Mouse (Mus musculus) embryo, embryonic 10 days (tissue): Measurements from ENCODE around the gene Bcl2.
A peak's percentile ranks its signal among the peaks of the same experiment; 100 is the strongest.
"Not testable (repeated sequence)": the region's sequence is repeated elsewhere in the genome, so short reads cannot be mapped to it uniquely, and the experiment has no call there.

Source experiments
- DNase-seq: peaks from one replicate; pipeline ENCODE4 v3.0.0-alpha.2; 2015; ENCODE audit warnings: low spot score

The Bcl2 gene

DNA sequence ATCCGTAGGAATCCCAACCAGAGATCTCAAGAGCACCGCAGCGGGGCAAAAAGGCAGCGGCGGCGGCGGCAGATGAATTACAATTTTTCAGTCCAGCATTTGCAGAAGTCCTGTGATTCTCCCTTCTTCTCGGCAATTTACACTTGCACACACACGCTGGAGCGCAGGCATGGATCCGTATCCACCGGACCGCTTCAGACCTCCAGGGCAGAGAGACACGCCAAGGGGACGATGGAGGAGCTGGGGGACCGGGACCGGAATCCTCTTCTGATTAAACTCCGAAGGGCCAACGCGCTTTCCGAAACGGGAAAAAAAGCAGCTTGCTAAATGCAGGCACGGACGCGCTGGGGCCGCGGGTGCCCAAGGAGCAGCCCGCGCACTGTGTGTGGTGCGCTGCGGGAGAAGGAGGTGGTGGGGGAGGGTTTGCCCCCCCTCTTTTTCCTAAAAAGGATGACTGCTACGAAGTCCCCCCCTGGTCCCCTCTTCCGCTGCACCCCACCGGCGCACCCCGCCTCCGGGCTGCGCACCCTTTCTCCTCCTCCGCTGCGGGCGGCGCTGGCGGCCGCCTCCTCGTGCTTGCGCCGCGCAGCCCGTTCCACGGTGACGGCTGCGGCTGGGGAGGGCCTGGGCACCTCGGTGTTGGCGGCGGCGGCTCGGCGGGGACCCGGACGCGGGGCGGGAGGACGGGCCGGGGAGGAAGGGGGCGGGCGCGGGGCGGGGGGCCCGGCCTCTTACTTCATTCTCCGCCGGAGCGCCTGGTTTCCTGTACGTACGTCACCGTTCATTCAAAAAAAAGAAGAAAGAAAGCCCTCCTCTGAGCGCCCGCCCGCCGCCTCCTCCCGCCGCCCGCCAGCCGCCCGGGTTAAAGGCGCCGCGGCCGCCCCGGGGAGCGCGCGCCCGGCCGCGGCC is at the start of gene Bcl2:
Bcl2 (minus strand) TSS at position 654 of the 909 bp plus-strand sequence.
- peak; percentile 77 for DNase-seq

GRCm38 (mm10) chr1:106760750-106761149 is 46.7 kb upstream of the Bcl2 start:
- no peak for DNase-seq

DNA sequence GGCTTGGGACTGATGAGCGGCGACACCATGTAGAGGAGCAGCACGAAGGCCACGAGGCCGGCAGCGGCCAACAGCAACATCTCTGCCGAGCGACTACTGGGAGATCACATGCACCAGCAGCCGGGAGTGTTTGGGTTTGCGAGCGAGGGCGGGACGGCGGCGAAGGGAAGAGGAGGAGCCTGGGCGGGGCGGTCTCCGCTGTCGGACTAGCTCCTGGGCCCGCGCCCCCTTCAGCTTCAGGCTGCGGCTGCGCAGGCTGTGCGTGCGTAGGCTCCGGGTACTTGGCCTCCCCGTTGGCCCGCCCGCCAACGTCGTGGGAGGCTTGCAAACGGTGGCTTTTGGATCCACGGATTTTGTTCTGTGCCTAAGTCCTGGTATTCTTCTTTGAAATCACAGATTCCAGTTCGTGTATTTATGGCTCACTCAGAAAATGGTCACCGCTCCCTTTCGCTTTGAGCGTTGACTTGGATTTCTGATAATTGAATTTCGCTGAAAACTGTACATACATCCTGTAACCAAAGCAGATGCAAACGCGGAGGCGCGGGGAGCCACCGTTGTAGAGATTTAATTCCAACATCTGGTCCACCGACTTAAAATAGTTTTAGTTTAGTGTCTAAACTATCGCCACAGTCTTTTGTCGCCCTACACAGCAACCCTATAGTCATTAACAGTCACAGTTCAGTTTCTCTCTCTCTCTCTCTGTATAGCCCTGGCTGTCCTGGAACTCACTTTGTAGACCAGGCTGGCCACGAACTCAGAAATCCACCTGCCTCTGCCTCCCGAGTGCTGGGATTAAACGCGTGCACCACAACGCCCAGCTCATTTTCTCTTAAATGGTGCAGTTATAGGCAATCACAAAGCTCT is 45.7 kb upstream of the Bcl2 start, which contains the start of gene Kdsr:
Kdsr (minus strand) TSS at position 156 of the 864 bp plus-strand sequence.
- peak; percentile 97 for DNase-seq

- peak; percentile 17 for DNase-seq
Measured at GRCm38 (mm10) chr1:106758734-106759571, 44.9 kb upstream of the Bcl2 start.

GRCm38 (mm10) chr1:106756633-106757032 is 42.6 kb upstream of the Bcl2 start:
- DNase-seq = no peak

- no peak for DNase-seq
Measured at GRCm38 (mm10) chr1:106752013-106752412, 37.9 kb upstream of the Bcl2 start.

DNA sequence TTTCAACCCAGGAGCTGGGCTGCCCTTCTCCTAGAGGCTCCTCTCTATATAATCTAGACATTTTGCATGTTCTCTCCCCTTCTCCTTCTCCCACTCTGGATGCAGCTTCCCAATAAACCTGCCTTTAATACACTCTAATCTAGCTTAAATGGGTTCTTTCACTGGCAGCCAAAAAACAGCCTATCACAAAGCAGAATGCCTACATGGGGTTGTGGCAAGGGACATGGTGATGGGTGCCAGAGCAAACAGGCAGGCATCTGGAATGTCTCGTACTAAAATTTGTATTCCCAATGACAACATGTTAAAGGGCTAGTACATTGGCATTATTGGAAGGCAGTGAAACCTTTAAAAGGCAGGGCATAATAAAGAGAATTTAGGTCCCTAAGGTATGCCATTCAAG is 36.6 kb upstream of the Bcl2 start:
- DNase-seq = no peak

DNA sequence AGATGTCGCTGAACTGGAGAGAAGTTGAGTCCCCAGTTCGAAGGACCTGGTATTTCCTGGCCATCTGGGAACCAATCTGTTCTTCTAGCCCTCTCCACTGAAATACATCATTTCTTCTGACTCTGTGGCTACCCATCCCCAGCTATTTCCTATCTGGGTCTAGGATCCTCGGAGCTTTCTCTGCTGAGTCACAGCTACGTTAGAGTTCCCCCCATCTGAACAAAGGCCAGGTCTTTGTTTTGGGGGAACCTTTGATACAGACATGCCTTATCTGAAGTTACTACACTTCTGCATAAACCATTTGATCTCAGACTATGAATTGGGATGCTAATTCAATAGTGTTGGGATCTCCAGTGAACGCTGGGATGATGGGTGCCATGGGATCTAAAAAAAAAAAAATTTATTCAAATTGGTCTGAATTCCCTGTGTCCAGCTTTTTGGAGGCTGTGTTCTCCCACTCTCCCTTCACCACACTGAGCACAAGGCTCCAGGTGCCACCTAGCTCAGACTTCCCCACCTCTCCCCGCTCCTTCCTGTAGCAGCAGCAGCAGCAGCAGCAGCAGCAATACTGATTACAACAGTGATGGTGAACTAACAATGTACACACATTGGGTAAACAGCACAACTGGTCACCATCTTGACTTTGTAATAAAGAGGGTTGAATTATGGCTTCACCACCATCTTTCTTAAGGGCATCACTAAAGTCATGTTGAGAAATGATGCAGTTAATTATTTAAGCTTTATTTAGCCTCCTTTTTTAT is 34.7 kb upstream of the Bcl2 start:
- DNase-seq = no peak

- no peak for DNase-seq
Measured at GRCm38 (mm10) chr1:106742980-106743379, 28.9 kb upstream of the Bcl2 start.

GRCm38 (mm10) chr1:106740735-106741134 is 26.7 kb upstream of the Bcl2 start:
- no peak for DNase-seq

- DNase-seq = no peak
Measured at GRCm38 (mm10) chr1:106739810-106740209, 25.7 kb upstream of the Bcl2 start.

GRCm38 (mm10) chr1:106738092-106738491 is 24.0 kb upstream of the Bcl2 start:
- peak; percentile 47 for DNase-seq

DNA sequence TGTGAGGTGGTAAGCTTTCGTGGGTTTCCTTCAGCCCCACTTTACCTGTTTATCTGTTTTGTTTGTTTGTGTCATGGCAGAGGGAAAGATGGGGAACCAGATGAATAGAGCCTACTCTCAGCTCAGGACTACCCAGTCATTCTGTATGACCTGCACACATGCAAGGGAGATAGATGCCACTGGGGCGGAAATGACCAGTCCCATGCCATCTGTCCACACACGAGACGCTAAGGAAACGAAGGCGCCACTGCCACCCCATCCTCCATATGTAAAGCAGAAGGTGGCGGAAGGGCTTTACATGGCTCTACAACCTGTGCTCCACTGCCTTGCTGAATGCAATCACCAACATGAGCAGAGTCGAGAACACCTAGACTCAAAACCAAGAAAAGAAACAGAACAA is 22.1 kb upstream of the Bcl2 start:
- DNase-seq = no peak

- DNase-seq = peak; percentile 64
Measured at GRCm38 (mm10) chr1:106735586-106735985, 21.5 kb upstream of the Bcl2 start.

DNA sequence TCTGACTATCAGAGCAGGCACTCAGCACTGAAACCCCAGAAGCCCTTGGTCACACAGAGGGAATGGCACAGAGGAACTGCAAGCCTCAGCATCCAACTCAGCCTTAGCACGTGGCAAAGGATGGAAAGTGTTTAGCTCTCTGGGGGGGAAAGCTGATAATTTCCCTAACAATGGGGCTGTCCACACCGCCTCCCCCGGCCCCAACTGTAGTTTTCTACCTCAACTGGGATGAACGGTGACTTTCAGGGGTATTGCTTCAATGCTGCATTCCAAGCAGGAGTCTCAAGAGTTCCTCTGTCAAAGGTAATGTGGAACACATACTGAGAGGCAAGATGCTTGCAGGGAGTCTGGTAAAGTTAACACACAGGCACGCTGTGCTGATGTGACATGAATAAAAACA is 8.0 kb upstream of the Bcl2 start:
- no peak for DNase-seq

- DNase-seq = not testable (repeated sequence)
Measured at GRCm38 (mm10) chr1:106717736-106718135, 3.7 kb upstream of the Bcl2 start.

DNA sequence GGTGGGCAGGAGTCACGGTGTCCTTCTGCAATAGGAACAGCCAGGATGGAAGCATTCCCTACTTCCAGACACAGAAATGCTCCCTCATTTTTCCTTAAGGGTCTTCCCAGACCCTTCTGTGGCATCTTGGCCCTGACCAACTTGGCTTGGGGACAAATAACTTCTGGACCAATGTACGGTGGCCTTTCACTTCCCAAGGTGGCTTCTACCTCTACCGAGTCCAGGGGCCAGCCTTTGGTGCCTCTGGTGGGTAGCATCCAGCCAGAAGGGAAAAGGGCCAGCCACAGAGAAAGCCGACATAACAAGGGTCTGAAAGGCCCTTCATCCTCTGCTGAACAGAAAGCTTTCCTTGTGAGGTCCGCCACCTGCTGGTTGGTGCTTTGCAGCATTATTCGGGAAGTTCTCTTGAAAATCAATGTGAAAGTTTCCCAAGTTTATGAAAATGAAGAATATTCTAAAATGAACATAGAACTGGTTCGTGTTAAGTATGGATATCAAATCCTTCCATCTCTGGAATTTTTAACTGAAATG is 3.1 kb upstream of the Bcl2 start:
- DNase-seq = peak; percentile 90

DNA sequence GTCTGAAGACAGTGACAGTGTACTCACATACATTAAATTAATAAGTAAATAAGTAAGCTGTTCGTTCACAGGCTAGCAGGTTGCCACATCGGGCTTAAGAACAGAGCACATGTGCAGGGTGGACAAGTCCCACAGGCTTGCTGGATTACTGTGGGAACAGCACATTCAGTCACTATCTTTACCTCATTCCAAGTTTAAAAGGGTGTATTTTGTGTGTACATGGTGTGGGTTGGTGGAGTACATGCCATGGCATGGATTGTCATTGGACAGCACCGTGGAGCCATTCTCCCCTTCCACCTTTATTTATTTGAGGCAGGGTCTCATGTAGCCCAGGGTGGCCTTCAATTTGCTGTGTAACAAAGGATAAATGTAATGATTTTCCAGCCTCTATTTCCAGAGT is 2.1 kb upstream of the Bcl2 start:
- DNase-seq = no peak

GRCm38 (mm10) chr1:106715111-106716083 is 1.3 kb upstream of the Bcl2 start:
- DNase-seq = no peak
